ENCODE assay signal across 8 mouse cellular contexts in genomic region chr16:18443385-18443841, GRCm38 (mm10). TPM values are rescaled to one million over a fixed set of nuclear protein-coding genes. Genes with fewer than 3 reads are reported as not detected.
DNase-seq lines count a peak whose midpoint lies in the region; ATAC-seq and TF ChIP-seq lines count a peak whose summit lies in the region.

No protein-coding gene starts in this region.

- peak; percentile 96 for ATAC-seq in CD4-positive, CD25-positive, alpha-beta regulatory T cell, adult 4 months
- ATAC-seq in heart, embryonic 15.5 days (replicated peaks; ENCODE audit: insufficient number of reproducible peaks, insufficient read depth, low FRiP score, low read depth), result peak; percentile 79
- peak; percentile 70 for ATAC-seq in liver, embryonic 13.5 days (ENCODE audit: low read depth)
- peak; percentile 91 for ATAC-seq in neural tube, embryonic 12.5 days (ENCODE audit: low FRiP score, low read depth)
- peak; percentile 63 for ATAC-seq in stomach, postnatal 0 days (ENCODE audit: low FRiP score, low TSS enrichment)

- peak; percentile 100 for TF ChIP-seq CTCF in stomach, postnatal 0 days (IDR thresholded peaks at IDR 0.05; ENCODE audit: low read depth)

- 29% methylated on average over 8 of the region's 8 CpGs for WGBS in forebrain, embryonic 10.5 days
- WGBS in heart, embryonic 15.5 days, result 9% methylated on average over 8 of the region's 8 CpGs
- 26% methylated on average over 8 of the region's 8 CpGs for WGBS in liver, embryonic 13.5 days (ENCODE audit: insufficient replicate concordance)
- 23% methylated on average over 8 of the region's 8 CpGs for WGBS in neural tube, embryonic 12.5 days
- WGBS in stomach, postnatal 0 days, result 18% methylated on average over 8 of the region's 8 CpGs

- no peaks in the 10 kb centered on the region; the same call in 1 of the 2 replicates for H3K9me3 ChIP-seq in forebrain, embryonic 10.5 days
- H3K9me3 ChIP-seq in heart, embryonic 15.5 days (replicated peaks), result no peaks in the 10 kb centered on the region
- H3K9me3 ChIP-seq in liver, embryonic 13.5 days (replicated peaks), result no peaks in the 10 kb centered on the region
- no peaks in the 10 kb centered on the region for H3K9me3 ChIP-seq in neural tube, embryonic 12.5 days
- no peaks in the 10 kb centered on the region for H3K9me3 ChIP-seq in stomach, postnatal 0 days (ENCODE audit: control insufficient read depth, low read length)

- H3K4me1 ChIP-seq in forebrain, embryonic 10.5 days, result no peaks in the 10 kb centered on the region
- H3K4me1 ChIP-seq in heart, embryonic 15.5 days (replicated peaks), result no peaks in the 10 kb centered on the region
- H3K4me1 ChIP-seq in liver, embryonic 13.5 days (replicated peaks), result peaks cover 7% of the 10 kb centered on the region; the same call in 1 of the 2 replicates
- no peaks in the 10 kb centered on the region for H3K4me1 ChIP-seq in neural tube, embryonic 12.5 days
- H3K4me1 ChIP-seq in stomach, postnatal 0 days (replicated peaks; ENCODE audit: control insufficient read depth, insufficient read depth), result no peaks in the 10 kb centered on the region

- no peak overlapping the region for H3K27ac ChIP-seq in forebrain, embryonic 10.5 days
- no peak overlapping the region for H3K27ac ChIP-seq in heart, embryonic 15.5 days
- H3K27ac ChIP-seq in liver, embryonic 13.5 days, result no peak overlapping the region
- no peak overlapping the region for H3K27ac ChIP-seq in neural tube, embryonic 12.5 days
- no peak overlapping the region for H3K27ac ChIP-seq in stomach, postnatal 0 days (replicated peaks)

- H3K9ac ChIP-seq in heart, embryonic 15.5 days, result no peak overlapping the region
- H3K9ac ChIP-seq in liver, embryonic 13.5 days, result no peak overlapping the region
- H3K9ac ChIP-seq in neural tube, embryonic 12.5 days, result no peak overlapping the region
- no peak overlapping the region for H3K9ac ChIP-seq in stomach, postnatal 0 days (ENCODE audit: low read length)

- DNase-seq in c-Kit-negative CD71-positive TER-119-positive erythroid progenitor cells, embryonic 14.5 days (ENCODE audit: low read depth, low spot score), result peak; percentile 68
- peak; percentile 93 for DNase-seq in forebrain, embryonic 10.5 days (ENCODE audit: extremely low spot score, low spot score)
- peak; percentile 93 for DNase-seq in kidney, postnatal 14 days
- DNase-seq in liver, embryonic 13.5 days, result peak; percentile 77
- peak; percentile 93 for DNase-seq in stomach, postnatal 0 days (ENCODE audit: low spot score)

- no peak for TF ChIP-seq EP300 in stomach, postnatal 0 days (optimal IDR thresholded peaks at IDR 0.05)

- H3K4me3 ChIP-seq in forebrain, embryonic 10.5 days, result no peak overlapping the region
- no peak overlapping the region for H3K4me3 ChIP-seq in heart, embryonic 15.5 days
- no peak overlapping the region for H3K4me3 ChIP-seq in liver, embryonic 13.5 days (replicated peaks)
- H3K4me3 ChIP-seq in neural tube, embryonic 12.5 days, result no peak overlapping the region
- no peak overlapping the region for H3K4me3 ChIP-seq in stomach, postnatal 0 days (ENCODE audit: low read depth, low read length)

- H3K4me2 ChIP-seq in heart, embryonic 15.5 days, result no peak overlapping the region
- H3K4me2 ChIP-seq in liver, embryonic 13.5 days, result no peak overlapping the region
- no peak overlapping the region for H3K4me2 ChIP-seq in neural tube, embryonic 12.5 days (replicated peaks)
- H3K4me2 ChIP-seq in stomach, postnatal 0 days (replicated peaks; ENCODE audit: low read depth), result no peak overlapping the region

- peaks cover 43% of the 10 kb centered on the region for H3K36me3 ChIP-seq in forebrain, embryonic 10.5 days (replicated peaks)
- H3K36me3 ChIP-seq in heart, embryonic 15.5 days, result peaks cover 7% of the 10 kb centered on the region; the same call in 1 of the 2 replicates
- peaks cover 98% of the 10 kb centered on the region for H3K36me3 ChIP-seq in liver, embryonic 13.5 days
- peaks cover 3% of the 10 kb centered on the region; the same call in 1 of the 2 replicates for H3K36me3 ChIP-seq in neural tube, embryonic 12.5 days
- peaks cover 7% of the 10 kb centered on the region; the same call in 1 of the 2 replicates for H3K36me3 ChIP-seq in stomach, postnatal 0 days (ENCODE audit: control insufficient read depth, insufficient read depth, low read length)

- no peaks in the 10 kb centered on the region for H3K27me3 ChIP-seq in forebrain, embryonic 10.5 days (ENCODE audit: poor library complexity, severe bottlenecking)
- H3K27me3 ChIP-seq in heart, embryonic 15.5 days, result no peaks in the 10 kb centered on the region
- no peaks in the 10 kb centered on the region for H3K27me3 ChIP-seq in liver, embryonic 13.5 days
- no peaks in the 10 kb centered on the region for H3K27me3 ChIP-seq in neural tube, embryonic 12.5 days (replicated peaks)
- H3K27me3 ChIP-seq in stomach, postnatal 0 days (ENCODE audit: control insufficient read depth, insufficient read depth, low read length), result no peaks in the 10 kb centered on the region

RNA-seq across cellular contexts. Expression of gene Comt, which starts 16.8 kb away (rescaled TPM):
- polyA plus RNA-seq in CD4-positive, CD25-positive, alpha-beta regulatory T cell, adult 4 months (2017; shearing (Covaris generic)), result 10 to 100 TPM; 62.0 to 65.2 TPM
- 58.1 and 60.1 TPM in 2 replicates for polyA plus RNA-seq in forebrain, embryonic 10.5 days (2016; fragmentation: Nextera tagmentation; extraction: Ambion mirVana)
- 113 and 129 TPM in 2 replicates for polyA plus RNA-seq in heart, embryonic 15.5 days (2015; fragmentation: Nextera tagmentation; extraction: Ambion mirVana)
- polyA plus RNA-seq in liver, embryonic 13.5 days (2015; fragmentation: Nextera tagmentation; extraction: Ambion mirVana), result 109 and 110 TPM in 2 replicates
- 68.6 and 70.9 TPM in 2 replicates for polyA plus RNA-seq in neural tube, embryonic 12.5 days (2016; fragmentation: Nextera tagmentation; extraction: Ambion mirVana)
- 95.1 and 99.6 TPM in 2 replicates for polyA plus RNA-seq in stomach, postnatal 0 days (2015; fragmentation: Nextera tagmentation; extraction: Ambion mirVana)

RNA-seq across cellular contexts. Expression of gene Txnrd2, which starts 17.2 kb away (rescaled TPM):
- polyA plus RNA-seq in CD4-positive, CD25-positive, alpha-beta regulatory T cell, adult 4 months (2017; shearing (Covaris generic)), result 10 to 100 TPM; 21.7 to 26.7 TPM
- 31.6 and 35.1 TPM in 2 replicates for polyA plus RNA-seq in forebrain, embryonic 10.5 days (2016; fragmentation: Nextera tagmentation; extraction: Ambion mirVana)
- polyA plus RNA-seq in heart, embryonic 15.5 days (2015; fragmentation: Nextera tagmentation; extraction: Ambion mirVana), result 35.3 and 37.7 TPM in 2 replicates
- polyA plus RNA-seq in liver, embryonic 13.5 days (2015; fragmentation: Nextera tagmentation; extraction: Ambion mirVana), result 105 and 112 TPM in 2 replicates
- polyA plus RNA-seq in neural tube, embryonic 12.5 days (2016; fragmentation: Nextera tagmentation; extraction: Ambion mirVana), result 20.5 and 24.8 TPM in 2 replicates
- polyA plus RNA-seq in stomach, postnatal 0 days (2015; fragmentation: Nextera tagmentation; extraction: Ambion mirVana), result 16.2 and 16.8 TPM in 2 replicates

RNA-seq across cellular contexts. Expression of gene Gnb1l, which starts 55.1 kb away (rescaled TPM):
- polyA plus RNA-seq in CD4-positive, CD25-positive, alpha-beta regulatory T cell, adult 4 months (2017; shearing (Covaris generic)), result 10 to 100 TPM; 15.4 to 21.4 TPM
- polyA plus RNA-seq in forebrain, embryonic 10.5 days (2016; fragmentation: Nextera tagmentation; extraction: Ambion mirVana), result 17.2 and 22.5 TPM in 2 replicates
- polyA plus RNA-seq in heart, embryonic 15.5 days (2015; fragmentation: Nextera tagmentation; extraction: Ambion mirVana), result 9.3 and 11.2 TPM in 2 replicates
- 14.0 and 14.9 TPM in 2 replicates for polyA plus RNA-seq in liver, embryonic 13.5 days (2015; fragmentation: Nextera tagmentation; extraction: Ambion mirVana)
- polyA plus RNA-seq in neural tube, embryonic 12.5 days (2016; fragmentation: Nextera tagmentation; extraction: Ambion mirVana), result 11.2 and 12.9 TPM in 2 replicates
- polyA plus RNA-seq in stomach, postnatal 0 days (2015; fragmentation: Nextera tagmentation; extraction: Ambion mirVana), result 8.3 and 9.0 TPM in 2 replicates

RNA-seq across cellular contexts. Expression of gene Rtl10, which starts 55.3 kb away (rescaled TPM):
- polyA plus RNA-seq in CD4-positive, CD25-positive, alpha-beta regulatory T cell, adult 4 months (2017; shearing (Covaris generic)), result 1 to 10 TPM in 1 of 2 experiments, under 1 TPM in 1; 0.67 to 1.9 TPM
- polyA plus RNA-seq in forebrain, embryonic 10.5 days (2016; fragmentation: Nextera tagmentation; extraction: Ambion mirVana), result 2.3 and 3.1 TPM in 2 replicates
- 1.8 and 2.7 TPM in 2 replicates for polyA plus RNA-seq in heart, embryonic 15.5 days (2015; fragmentation: Nextera tagmentation; extraction: Ambion mirVana)
- 1.4 and 1.9 TPM in 2 replicates for polyA plus RNA-seq in liver, embryonic 13.5 days (2015; fragmentation: Nextera tagmentation; extraction: Ambion mirVana)
- 1.7 and 2.2 TPM in 2 replicates for polyA plus RNA-seq in neural tube, embryonic 12.5 days (2016; fragmentation: Nextera tagmentation; extraction: Ambion mirVana)
- 0.74 and 1.1 TPM in 2 replicates for polyA plus RNA-seq in stomach, postnatal 0 days (2015; fragmentation: Nextera tagmentation; extraction: Ambion mirVana)
